Mouse (Mus musculus) MN1 (cell line): ENCODE measurements at regions not wholly inside any gene's neighbourhood (a gene's known extent, or its start where the extent isn't known, plus 50 kb on each side); places are given as distances from the start of the nearest gene placed in this dataset.

Experiments used
- DNase-seq: peaks from one replicate; pipeline ENCODE4 v3.0.0-alpha.2; 2016; ENCODE audit warnings: low spot score

GRCm38 (mm10) chr19:23044510-23045464, 96.2 kb upstream of the Klf9 start:
- no peak for DNase-seq

GRCm38 (mm10) chr19:23051456-23051855, 89.6 kb upstream of the Klf9 start:
- DNase-seq, result no peak

GRCm38 (mm10) chr19:23054440-23054839, 86.6 kb upstream of the Klf9 start:
- no peak for DNase-seq

- no peak for DNase-seq
Observed at GRCm38 (mm10) chr19:23055916-23056805, 84.9 kb upstream of the Klf9 start.

GRCm38 (mm10) chr19:23056851-23057707, 83.9 kb upstream of the Klf9 start:
- peak; percentile 65 for DNase-seq

GRCm38 (mm10) chr19:23057739-23058501, 83.1 kb upstream of the Klf9 start:
- peak; percentile 24 for DNase-seq

GRCm38 (mm10) chr19:23058502-23058900, 82.5 kb upstream of the Klf9 start:
- no peak for DNase-seq

GRCm38 (mm10) chr19:23061081-23061640, 79.9 kb upstream of the Klf9 start:
- no peak for DNase-seq

- DNase-seq, result no peak
Observed at GRCm38 (mm10) chr19:23061906-23062305, 79.1 kb upstream of the Klf9 start.

- no peak for DNase-seq
Observed at GRCm38 (mm10) chr19:23062851-23063250, 78.2 kb upstream of the Klf9 start.

GRCm38 (mm10) chr19:23065548-23065947, 75.5 kb upstream of the Klf9 start:
- DNase-seq, result no peak

- no peak for DNase-seq
Observed at GRCm38 (mm10) chr19:23066726-23067125, 74.3 kb upstream of the Klf9 start.

GRCm38 (mm10) chr19:23068600-23068999, 72.4 kb upstream of the Klf9 start:
- no peak for DNase-seq

GRCm38 (mm10) chr19:23069656-23070055, 71.4 kb upstream of the Klf9 start:
- DNase-seq, result no peak

GRCm38 (mm10) chr19:23071000-23071399, 70.0 kb upstream of the Klf9 start:
- DNase-seq, result no peak

- no peak for DNase-seq
Observed at GRCm38 (mm10) chr19:23074602-23075570, 66.1 kb upstream of the Klf9 start.

GRCm38 (mm10) chr19:23075790-23076189, 65.2 kb upstream of the Klf9 start:
- DNase-seq, result no peak

- DNase-seq, result no peak
Observed at GRCm38 (mm10) chr19:23085173-23085660, 55.8 kb upstream of the Klf9 start.

GRCm38 (mm10) chr19:23087575-23087974, 53.5 kb upstream of the Klf9 start:
- no peak for DNase-seq
